Mouse (Mus musculus): ENCODE measurements around the gene Tekt5. TPM values are rescaled to one million over a fixed set of nuclear protein-coding genes. Genes with fewer than 3 reads are reported as not detected.
A peak's percentile ranks its signal among the peaks of the same experiment; 100 is the strongest.

Gene Tekt5
- total RNA-seq, 2 experiments from 2014 or later, result not detected

GRCm38 (mm10) chr16:10384060-10384497 is 11.2 kb downstream of the Tekt5 start:
- peak; percentile 20 to 21 for DNase-seq
- intact Hi-C loops (cut with DNase I), result no loop called here

DNA sequence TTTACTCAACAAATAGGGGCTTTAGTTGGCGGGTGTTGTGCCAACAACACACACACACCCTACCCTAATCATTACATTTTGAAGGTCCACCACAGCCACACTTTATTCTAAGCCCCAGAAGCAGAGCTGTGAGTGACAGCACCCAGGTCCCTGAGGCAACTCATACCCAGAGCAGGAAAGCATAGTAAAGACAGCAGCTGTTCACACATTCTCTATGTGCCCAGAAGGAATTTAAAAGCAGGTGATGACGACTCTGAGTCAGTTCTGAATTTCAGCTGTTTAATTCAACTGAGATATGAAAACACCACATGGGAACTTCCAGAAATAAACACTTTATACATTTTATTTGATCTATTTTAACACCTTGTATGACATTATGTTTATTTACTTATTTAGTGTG is 15.8 kb downstream of the Tekt5 start:
- DNase-seq, result no peak
- intact Hi-C loops (cut with DNase I), result no loop called here

- intact Hi-C loops (cut with DNase I), result no loop called here
- no peak for DNase-seq
Measured at GRCm38 (mm10) chr16:10377286-10377685, 18.0 kb downstream of the Tekt5 start.

DNA sequence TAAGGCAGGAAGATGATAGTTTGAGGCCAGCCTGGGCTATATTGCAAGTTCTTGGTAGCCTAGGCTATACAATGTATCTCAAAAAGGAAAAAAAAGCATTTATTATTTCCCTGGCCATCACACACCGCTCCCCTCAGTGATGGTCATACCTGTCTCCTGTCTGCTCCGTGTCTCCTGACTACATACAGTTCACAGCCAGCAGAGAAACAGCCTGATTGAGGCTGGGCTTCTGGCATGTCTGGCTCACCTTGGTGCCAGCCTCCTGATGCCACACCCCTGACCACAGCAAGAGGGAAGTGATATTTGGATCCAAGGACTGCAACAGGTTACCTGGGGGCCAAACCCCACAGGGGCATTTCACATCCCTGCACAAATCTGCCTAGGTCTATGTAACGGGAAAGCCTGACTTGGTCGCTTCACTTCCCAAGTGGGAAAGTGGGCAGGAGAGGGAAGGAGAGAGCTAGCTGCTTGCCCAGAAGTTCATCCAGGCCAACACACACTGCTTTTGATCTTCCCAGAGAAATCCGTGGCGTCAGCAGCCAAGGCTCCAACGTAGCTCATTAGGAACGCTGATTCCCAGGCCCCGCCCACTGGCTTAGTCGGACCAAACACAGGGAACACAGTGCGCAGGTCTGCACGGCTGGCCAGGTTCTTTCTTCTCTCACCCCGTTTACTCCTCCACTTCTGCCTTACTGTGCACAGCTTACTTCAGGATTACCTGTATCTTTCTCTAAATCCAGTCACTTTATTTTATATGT is 20.9 kb downstream of the Tekt5 start:
- peak; percentile 6 to 26 for DNase-seq
- intact Hi-C loops (cut with DNase I), result no loop called here

GRCm38 (mm10) chr16:10372372-10372771 is 22.9 kb downstream of the Tekt5 start:
- DNase-seq, result no peak
- intact Hi-C loops (cut with DNase I), result no loop called here

- intact Hi-C loops (cut with DNase I), result no loop called here
- no peak for DNase-seq
Measured at GRCm38 (mm10) chr16:10369996-10370395, 25.3 kb downstream of the Tekt5 start.

DNA sequence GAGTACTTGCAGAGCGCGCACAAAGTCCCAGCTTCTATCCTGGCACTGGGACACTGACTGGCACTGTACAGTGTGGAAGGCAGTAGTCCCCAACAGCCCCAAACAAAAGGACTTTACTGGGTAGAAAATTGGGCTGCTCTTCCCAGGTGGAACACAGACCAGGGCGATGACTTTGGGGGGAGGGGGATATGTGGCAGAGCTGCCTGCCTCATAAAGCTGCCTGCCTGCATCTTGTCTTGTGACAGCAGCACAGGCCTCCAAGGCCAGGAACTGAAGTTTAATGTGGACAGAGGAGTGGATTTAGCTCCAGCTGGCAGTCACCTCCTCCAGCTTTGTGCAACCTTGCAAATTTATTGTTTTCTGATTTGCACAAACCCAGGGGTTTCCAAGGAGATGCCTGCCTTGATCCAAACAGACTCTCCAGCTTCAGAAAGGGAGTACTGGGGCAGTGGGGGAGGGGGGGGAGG is 25.8 kb downstream of the Tekt5 start:
- intact Hi-C loops (cut with DNase I), result no loop called here
- no peak for DNase-seq

GRCm38 (mm10) chr16:10366240-10367217 is 28.8 kb downstream of the Tekt5 start:
- intact Hi-C loops (cut with DNase I), result no loop called here

DNA sequence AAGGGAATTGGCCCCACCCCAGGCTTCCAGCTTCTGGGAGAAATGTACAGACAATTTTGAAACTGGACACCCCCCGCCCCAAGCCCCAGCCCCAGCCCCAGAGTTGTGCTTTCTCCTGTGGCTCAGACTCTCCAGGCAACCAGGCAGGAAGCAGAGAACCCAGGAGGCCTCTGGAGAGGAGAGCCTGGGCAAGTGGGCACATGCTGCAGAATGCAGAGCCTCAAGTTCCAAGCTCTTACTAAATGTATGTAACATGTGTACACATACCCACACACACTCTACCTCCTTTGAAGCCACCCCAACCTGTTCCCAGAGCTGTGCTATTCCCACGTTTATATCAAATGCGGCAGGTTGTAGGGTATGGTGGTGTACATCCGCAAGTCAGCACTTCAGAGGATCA is 29.5 kb downstream of the Tekt5 start:
- intact Hi-C loops (cut with DNase I), result no loop called here
- DNase-seq, result no peak

More at GRCm38 (mm10) chr16:10366240-10367217, 28.8 kb downstream of the Tekt5 start:
- DNase-seq, result no peak

- intact Hi-C loops (cut with DNase I), result no loop called here
- DNase-seq, result no peak
Measured at GRCm38 (mm10) chr16:10363061-10363460, 32.2 kb downstream of the Tekt5 start.

DNA sequence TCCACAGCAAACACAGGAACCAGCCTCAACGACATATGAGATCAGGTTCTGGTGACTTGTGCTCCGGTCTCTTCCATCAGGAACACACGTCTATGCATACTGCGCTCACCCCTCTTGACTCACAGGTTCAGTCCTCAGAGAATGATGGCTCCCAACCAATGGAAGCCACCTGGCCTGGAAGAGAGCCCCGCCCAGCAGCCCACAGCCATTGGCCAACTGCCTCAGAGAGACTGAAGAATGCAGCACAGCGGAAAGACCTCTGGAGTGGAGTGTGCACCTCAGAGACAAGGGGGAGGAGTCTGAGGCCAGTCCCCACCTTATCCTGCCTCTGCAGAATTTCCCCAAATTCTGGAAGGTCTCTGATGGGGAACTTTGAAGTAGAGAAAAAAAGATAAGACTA is 36.0 kb downstream of the Tekt5 start:
- DNase-seq, result no peak
- intact Hi-C loops (cut with DNase I), result no loop called here

GRCm38 (mm10) chr16:10358010-10358934 is 37.0 kb downstream of the Tekt5 start:
- DNase-seq, result no peak
- intact Hi-C loops (cut with DNase I), result no loop called here

DNA sequence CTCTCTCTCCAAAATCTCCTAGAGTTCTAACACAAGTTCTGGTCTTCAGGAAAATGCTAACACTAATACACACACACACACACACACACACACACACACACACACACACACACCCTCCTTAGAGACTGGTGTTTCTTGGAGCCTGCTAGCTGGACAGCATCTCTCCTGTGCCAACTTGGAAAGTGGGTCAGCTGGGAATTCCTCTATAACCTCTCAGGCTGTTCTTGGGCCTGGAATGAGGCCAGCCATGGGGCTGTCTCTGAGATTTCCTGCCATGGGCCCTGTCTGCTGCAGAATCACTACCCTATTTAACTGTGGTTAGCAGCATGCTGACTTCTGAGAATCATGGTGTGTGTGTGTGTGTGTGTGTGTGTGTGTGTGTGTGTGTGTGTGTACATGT is 40.3 kb downstream of the Tekt5 start:
- DNase-seq, result peak in 1 of 2 experiments; percentile 35
- intact Hi-C loops (cut with DNase I), result no loop called here

- DNase-seq, result no peak
Measured at GRCm38 (mm10) chr16:10351050-10351636, 44.1 kb downstream of the Tekt5 start.

GRCm38 (mm10) chr16:10349876-10350275 is 45.4 kb downstream of the Tekt5 start:
- no peak for DNase-seq
- intact Hi-C loops (cut with DNase I), result no loop called here

More at GRCm38 (mm10) chr16:10351050-10351636, 44.1 kb downstream of the Tekt5 start:
- intact Hi-C loops (cut with DNase I), result no loop called here

GRCm38 (mm10) chr16:10349436-10349835 is 45.9 kb downstream of the Tekt5 start:
- peak; percentile 36 to 50 for DNase-seq
- intact Hi-C loops (cut with DNase I), result no loop called here

DNA sequence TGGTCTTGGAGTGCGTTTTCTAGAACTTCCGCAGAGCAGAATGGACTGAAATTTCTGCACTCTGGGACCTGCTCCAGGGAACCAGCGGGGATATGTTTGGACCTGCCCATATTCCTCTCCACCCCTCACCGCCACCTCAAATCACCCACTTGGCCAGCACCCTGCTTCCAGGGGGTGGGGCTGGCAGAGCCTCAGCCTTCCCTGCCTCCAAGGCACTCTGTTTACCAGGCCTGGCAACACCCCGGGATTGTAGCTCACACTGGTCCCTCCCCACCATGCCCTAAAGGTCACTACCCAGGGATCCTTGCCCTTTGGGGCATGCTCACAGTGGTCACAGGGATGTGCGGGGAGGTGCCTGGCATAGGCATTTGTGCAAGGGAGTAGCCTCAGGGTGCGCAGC is 47.7 kb downstream of the Tekt5 start:
- peak; percentile 50 to 52 for DNase-seq
- intact Hi-C loops (cut with DNase I), result no loop called here

- intact Hi-C loops (cut with DNase I), result no loop called here
- no peak for DNase-seq
Measured at GRCm38 (mm10) chr16:10341110-10341509, 54.2 kb downstream of the Tekt5 start.

- intact Hi-C loops (cut with DNase I), result no loop called here
- DNase-seq, result no peak
Measured at GRCm38 (mm10) chr16:10339930-10340329, 55.4 kb downstream of the Tekt5 start.

- no peak for DNase-seq
Measured at GRCm38 (mm10) chr16:10338601-10339000, 56.7 kb downstream of the Tekt5 start.

More at GRCm38 (mm10) chr16:10338601-10339000, 56.7 kb downstream of the Tekt5 start:
- intact Hi-C loops (cut with DNase I), result no loop called here
